Mouse (Mus musculus): ENCODE data around the gene Snd1. TPM values are rescaled to one million over a fixed set of nuclear protein-coding genes. Genes with fewer than 3 reads are reported as not detected.
A peak's percentile ranks its signal among the peaks of the same experiment; 100 is the strongest.

The Snd1 gene
- polyA plus RNA-seq, 1 experiment from 2014 or later = 39.4 TPM

DNA sequence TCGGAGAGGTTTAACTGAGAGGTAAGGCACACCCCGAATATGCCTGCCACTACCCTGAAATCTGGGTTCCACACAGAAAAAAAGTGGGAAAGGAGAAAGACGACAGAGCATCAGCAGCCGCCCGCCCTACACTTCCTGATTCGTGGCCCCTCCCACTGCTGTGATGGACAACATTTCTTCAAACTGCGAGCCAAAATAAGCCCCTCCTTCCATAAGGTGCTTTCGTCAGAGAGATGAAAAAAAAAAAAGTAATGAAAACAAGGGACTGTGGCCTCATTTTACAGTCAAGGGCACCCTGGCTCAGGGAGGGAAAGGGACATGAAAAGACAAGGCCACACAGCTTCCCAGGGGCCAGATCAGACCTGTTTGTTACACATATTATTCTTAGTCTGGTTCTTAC, 504.6 kb downstream of the Snd1 start:
- peaks cover 37% of the 10 kb centered on the region for H3K27me3 ChIP-seq (replicated peaks; ENCODE audit: control insufficient read depth, insufficient read depth, low read length)
- no peaks in the 10 kb centered on the region for H3K36me3 ChIP-seq (ENCODE audit: control insufficient read depth, insufficient read depth)
- H3K27ac ChIP-seq (ENCODE audit: low read depth, low read length) = no peak overlapping the region
- no peaks in the 10 kb centered on the region for H3K9me3 ChIP-seq (ENCODE audit: control insufficient read depth)
- no peak overlapping the region for H3K4me2 ChIP-seq (replicated peaks; ENCODE audit: low read depth)
- 74% methylated on average over 8 of the region's 8 CpGs for WGBS
- no peak for ATAC-seq
- peaks cover 3% of the 10 kb centered on the region; the same call in 1 of the 2 replicates for H3K4me1 ChIP-seq (replicated peaks; ENCODE audit: control insufficient read depth, insufficient read depth, low read length)
- no peak overlapping the region for H3K9ac ChIP-seq (ENCODE audit: low read depth, low read length)
- TF ChIP-seq CTCF (IDR thresholded peaks at IDR 0.05; ENCODE audit: low read depth) = no peak
- H3K4me3 ChIP-seq (ENCODE audit: low read depth, low read length) = no peak overlapping the region

DNA sequence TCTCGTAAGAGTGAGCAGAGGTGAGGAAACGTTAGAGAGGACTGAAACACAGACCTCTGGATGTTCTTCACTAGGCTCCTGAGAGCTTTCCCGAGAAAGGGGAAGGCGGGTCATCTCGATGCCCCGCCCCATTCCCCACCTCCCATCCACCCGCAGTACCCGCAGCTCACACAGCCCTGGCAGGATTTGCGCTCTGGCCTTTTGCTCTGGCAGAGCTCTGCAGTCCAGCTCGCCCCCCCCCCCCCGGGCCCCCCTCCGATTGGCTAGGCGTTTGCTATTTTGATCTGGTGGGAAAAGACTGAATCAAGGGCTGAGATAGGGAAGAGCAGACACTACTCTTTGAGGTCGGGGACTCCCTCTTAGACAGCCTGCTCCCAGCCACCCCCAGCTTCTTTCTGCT, 505.3 kb downstream of the Snd1 start:
- peak overlapping the region; percentile 41; the same call in 1 of the 2 replicates for H3K4me3 ChIP-seq (ENCODE audit: low read depth, low read length)
- H3K4me2 ChIP-seq (replicated peaks; ENCODE audit: low read depth) = peak overlapping the region; percentile 70
- H3K36me3 ChIP-seq (ENCODE audit: control insufficient read depth, insufficient read depth) = no peaks in the 10 kb centered on the region
- peaks cover 3% of the 10 kb centered on the region; the same call in 1 of the 2 replicates for H3K4me1 ChIP-seq (replicated peaks; ENCODE audit: control insufficient read depth, insufficient read depth, low read length)
- no peaks in the 10 kb centered on the region for H3K9me3 ChIP-seq (ENCODE audit: control insufficient read depth)
- 4% methylated on average over 14 of the region's 14 CpGs for WGBS
- no peak overlapping the region for H3K9ac ChIP-seq (ENCODE audit: low read depth, low read length)
- TF ChIP-seq CTCF (IDR thresholded peaks at IDR 0.05; ENCODE audit: low read depth) = no peak
- ATAC-seq = no peak
- H3K27me3 ChIP-seq (replicated peaks; ENCODE audit: control insufficient read depth, insufficient read depth, low read length) = peaks cover 37% of the 10 kb centered on the region
- no peak overlapping the region for H3K27ac ChIP-seq (ENCODE audit: low read depth, low read length)

DNA sequence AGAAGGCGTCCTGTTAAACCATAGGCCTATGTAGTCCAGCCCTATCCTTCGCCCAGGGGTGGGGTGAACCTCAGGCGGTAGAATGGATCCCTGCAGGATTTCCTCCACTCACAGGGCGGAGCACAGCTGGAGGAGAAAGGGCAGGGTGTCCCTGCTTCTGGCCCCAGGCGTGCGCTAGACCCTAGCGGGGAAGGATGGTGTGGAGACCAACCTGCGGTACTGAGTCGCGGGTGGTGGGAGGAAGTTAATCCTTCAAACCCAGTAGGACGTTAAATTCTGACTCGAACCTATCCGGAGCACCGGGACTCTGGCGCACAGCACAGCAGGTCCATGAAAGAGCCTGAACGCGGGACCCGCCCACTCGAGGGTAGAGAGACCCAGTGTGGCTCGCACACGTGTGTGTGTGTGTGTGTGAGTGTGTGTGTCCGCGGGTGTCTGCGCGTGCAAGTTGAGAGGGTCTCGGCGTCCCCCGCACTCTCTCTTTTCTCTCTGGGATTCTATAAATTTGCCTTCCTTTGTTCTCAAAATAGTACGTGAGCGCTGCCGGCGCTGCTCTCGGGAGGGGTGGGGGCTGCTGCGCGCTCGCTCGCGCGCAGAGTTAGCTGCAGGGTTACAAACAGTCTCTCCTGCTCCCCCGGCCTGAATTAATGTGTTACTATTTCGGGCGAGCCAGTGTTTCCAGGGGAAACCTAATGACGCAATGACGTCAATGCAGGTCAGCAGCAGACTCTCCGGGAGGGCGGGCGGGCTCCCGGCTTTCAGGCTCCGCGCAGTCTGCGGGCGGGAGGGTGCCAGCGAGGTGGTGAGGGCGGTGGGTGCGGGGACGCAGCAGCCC, 506.0 kb downstream of the Snd1 start:
- WGBS = under 1% methylated on average over 56 of the region's 56 CpGs
- H3K9ac ChIP-seq (ENCODE audit: low read depth, low read length) = no peak overlapping the region

DNA sequence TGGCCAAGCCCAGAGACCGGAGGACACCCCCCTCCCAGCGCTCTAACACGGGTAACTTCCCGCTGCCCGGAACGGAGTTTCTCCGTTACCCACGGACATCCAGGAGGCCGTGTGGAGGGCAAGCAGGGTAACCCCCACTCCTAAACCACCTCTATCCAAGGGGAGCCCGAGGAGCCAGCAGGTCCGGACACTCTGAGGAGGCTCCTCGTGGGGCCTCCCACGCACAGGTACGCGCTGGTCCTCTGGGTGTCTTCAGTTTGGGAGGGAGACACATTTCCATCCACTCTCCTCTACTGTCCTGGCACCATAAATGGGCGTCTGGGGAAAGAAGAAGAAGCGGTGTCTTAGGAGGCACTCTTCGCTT, 506.6 kb downstream of the Snd1 start:
- ATAC-seq = no peak
- Histone ChIP-seq H3K27ac (ENCODE audit: low read depth, low read length) (no peak overlapping the region), H3K4me3 (ENCODE audit: low read depth, low read length) (peak overlapping the region; percentile 41), H3K9ac (ENCODE audit: low read depth, low read length) (no peak overlapping the region), H3K4me2 (replicated peaks; ENCODE audit: low read depth) (peak overlapping the region; percentile 70), H3K36me3 (ENCODE audit: control insufficient read depth, insufficient read depth) (no peaks in the 10 kb centered on the region), H3K9me3 (ENCODE audit: control insufficient read depth) (no peaks in the 10 kb centered on the region), H3K27me3 (replicated peaks; ENCODE audit: control insufficient read depth, insufficient read depth, low read length) (peaks cover 37% of the 10 kb centered on the region), H3K4me1 (replicated peaks; ENCODE audit: control insufficient read depth, insufficient read depth, low read length) (peaks cover 3% of the 10 kb centered on the region; the same call in 1 of the 2 replicates)
- no peak for TF ChIP-seq CTCF (IDR thresholded peaks at IDR 0.05; ENCODE audit: low read depth)
- 7% methylated on average over 18 of the region's 18 CpGs for WGBS

More for the DNA sequence above, 506.0 kb downstream of the Snd1 start:
- Histone ChIP-seq H3K4me2 (replicated peaks; ENCODE audit: low read depth) (peak overlapping the region; percentile 70), H3K27ac (ENCODE audit: low read depth, low read length) (no peak overlapping the region), H3K27me3 (replicated peaks; ENCODE audit: control insufficient read depth, insufficient read depth, low read length) (peaks cover 37% of the 10 kb centered on the region), H3K4me1 (replicated peaks; ENCODE audit: control insufficient read depth, insufficient read depth, low read length) (peaks cover 3% of the 10 kb centered on the region; the same call in 1 of the 2 replicates), H3K4me3 (ENCODE audit: low read depth, low read length) (peak overlapping the region; percentile 41), H3K9me3 (ENCODE audit: control insufficient read depth) (no peaks in the 10 kb centered on the region), H3K36me3 (ENCODE audit: control insufficient read depth, insufficient read depth) (no peaks in the 10 kb centered on the region)
- no peak for TF ChIP-seq CTCF (IDR thresholded peaks at IDR 0.05; ENCODE audit: low read depth)
- ATAC-seq = no peak

DNA sequence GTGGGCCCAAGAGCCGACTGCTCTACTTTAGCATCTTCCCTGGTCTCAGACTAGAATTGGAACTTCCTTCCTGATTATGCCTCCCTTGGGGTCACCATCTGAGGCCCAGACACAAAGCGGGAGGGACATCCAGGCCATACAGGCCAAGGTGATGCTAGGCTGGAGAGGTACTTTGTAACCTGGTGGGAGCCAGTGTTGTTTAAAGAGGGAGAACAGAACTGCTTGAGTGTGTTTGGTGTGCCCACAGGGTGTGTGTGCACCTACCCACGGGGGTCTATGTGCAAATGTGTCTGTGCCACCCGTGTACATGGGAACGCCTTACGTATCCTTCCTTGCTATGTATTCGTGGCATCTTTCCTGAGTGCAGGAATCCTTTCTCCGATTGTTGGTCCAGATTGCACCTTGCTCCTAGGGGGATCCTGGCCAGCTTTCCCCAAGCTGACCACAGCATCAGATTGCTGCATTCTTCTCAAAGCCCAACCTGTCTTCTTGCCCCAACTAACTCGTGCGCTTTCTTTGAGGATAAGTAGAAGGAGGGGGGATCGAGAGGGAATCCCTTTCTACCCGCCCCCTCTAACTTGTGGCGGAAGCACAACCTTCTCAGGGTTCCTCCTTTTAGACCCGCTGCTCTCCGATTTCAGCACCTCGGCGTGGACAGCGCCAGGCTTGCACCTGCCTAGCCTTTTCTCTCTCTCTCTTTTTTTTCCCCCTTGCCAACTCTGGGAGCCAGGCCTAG, 507.2 kb downstream of the Snd1 start:
- ATAC-seq = peak; percentile 25; the same call in 1 of the 2 replicates
- H3K27ac ChIP-seq (ENCODE audit: low read depth, low read length) = no peak overlapping the region
- 12% methylated on average over 18 of the region's 18 CpGs for WGBS
- H3K27me3 ChIP-seq (replicated peaks; ENCODE audit: control insufficient read depth, insufficient read depth, low read length) = peaks cover 37% of the 10 kb centered on the region
- H3K36me3 ChIP-seq (ENCODE audit: control insufficient read depth, insufficient read depth) = no peaks in the 10 kb centered on the region
- H3K9me3 ChIP-seq (ENCODE audit: control insufficient read depth) = no peaks in the 10 kb centered on the region
- H3K4me3 ChIP-seq (ENCODE audit: low read depth, low read length) = no peak overlapping the region
- TF ChIP-seq CTCF (IDR thresholded peaks at IDR 0.05; ENCODE audit: low read depth) = no peak
- H3K4me1 ChIP-seq (replicated peaks; ENCODE audit: control insufficient read depth, insufficient read depth, low read length) = peaks cover 3% of the 10 kb centered on the region; the same call in 1 of the 2 replicates
- no peak overlapping the region for H3K4me2 ChIP-seq (replicated peaks; ENCODE audit: low read depth)
- H3K9ac ChIP-seq (ENCODE audit: low read depth, low read length) = no peak overlapping the region

DNA sequence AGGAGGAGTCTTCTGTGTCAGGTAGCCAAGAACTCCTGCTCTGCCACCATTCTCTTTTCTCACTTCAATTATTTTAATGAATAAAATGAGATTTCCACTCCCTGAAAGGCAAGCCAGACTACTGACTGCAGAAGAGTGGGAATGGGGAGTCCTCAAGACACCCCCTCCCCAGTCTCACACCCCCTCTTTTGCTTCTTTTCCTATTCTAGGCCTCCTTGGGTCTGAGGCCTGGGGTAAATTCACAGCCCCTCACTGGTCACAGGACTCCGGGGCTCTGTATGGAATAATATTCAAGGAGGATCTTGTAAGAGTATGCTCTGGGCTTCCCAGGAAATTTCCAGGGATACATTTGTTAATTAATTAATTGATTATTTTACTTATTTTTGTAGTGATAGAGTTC, 507.9 kb downstream of the Snd1 start:
- H3K27ac ChIP-seq (ENCODE audit: low read depth, low read length) = no peak overlapping the region
- no peak for TF ChIP-seq CTCF (IDR thresholded peaks at IDR 0.05; ENCODE audit: low read depth)
- ATAC-seq = no peak
- WGBS = 80% methylated on average over 1 of the region's 1 CpGs
- no peak overlapping the region for H3K9ac ChIP-seq (ENCODE audit: low read depth, low read length)
- no peaks in the 10 kb centered on the region for H3K36me3 ChIP-seq (ENCODE audit: control insufficient read depth, insufficient read depth)
- peaks cover 37% of the 10 kb centered on the region for H3K27me3 ChIP-seq (replicated peaks; ENCODE audit: control insufficient read depth, insufficient read depth, low read length)
- no peaks in the 10 kb centered on the region for H3K9me3 ChIP-seq (ENCODE audit: control insufficient read depth)
- peaks cover 3% of the 10 kb centered on the region; the same call in 1 of the 2 replicates for H3K4me1 ChIP-seq (replicated peaks; ENCODE audit: control insufficient read depth, insufficient read depth, low read length)
- no peak overlapping the region for H3K4me2 ChIP-seq (replicated peaks; ENCODE audit: low read depth)
- H3K4me3 ChIP-seq (ENCODE audit: low read depth, low read length) = no peak overlapping the region

Other genes with a start within 250 kb of the Snd1 start
- gene Zfp800, start 77.1 kb upstream of the Snd1 start, polyA plus RNA-seq (2015; fragmentation: Nextera tagmentation; extraction: Ambion mirVana) = 19.2 and 19.3 TPM in 2 replicates
- 289 and 307 TPM in 2 replicates for gene Arf5, start 51.6 kb upstream of the Snd1 start, polyA plus RNA-seq (2015; fragmentation: Nextera tagmentation; extraction: Ambion mirVana)
- gene Fscn3, start 47.4 kb upstream of the Snd1 start, polyA plus RNA-seq (2015; fragmentation: Nextera tagmentation; extraction: Ambion mirVana) = not detected in 2 replicates
- gene Gcc1, start 46.7 kb upstream of the Snd1 start, polyA plus RNA-seq (2015; fragmentation: Nextera tagmentation; extraction: Ambion mirVana) = 5.3 and 6.8 TPM in 2 replicates
- 0.37 and 1.3 TPM in 2 replicates for gene Pax4, start 25.8 kb upstream of the Snd1 start, polyA plus RNA-seq (2015; fragmentation: Nextera tagmentation; extraction: Ambion mirVana)